In the genomic region with DNA sequence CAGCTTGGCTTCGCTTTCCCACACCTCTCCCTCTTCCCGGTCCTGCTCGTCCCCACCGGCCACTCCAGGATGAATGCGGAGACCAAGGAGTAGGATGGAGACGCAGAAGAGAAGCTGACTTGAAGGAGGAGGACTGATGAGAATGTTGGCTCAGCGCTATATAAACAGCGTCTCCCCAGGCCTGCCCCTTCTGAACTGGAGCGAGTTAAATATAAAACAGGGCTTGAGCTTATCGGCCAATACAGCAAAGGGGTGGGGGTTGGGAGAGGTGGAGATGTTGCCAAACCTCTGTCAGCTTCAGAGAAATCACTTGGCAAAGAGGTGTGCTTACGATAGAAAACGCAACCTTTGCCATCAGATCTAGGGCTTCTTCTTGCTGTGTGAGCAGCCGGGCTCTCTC, we compare ENCODE assay signal across 7 mouse cellular contexts. TPM values are rescaled to one million over a fixed set of nuclear protein-coding genes. Genes with fewer than 3 reads are reported as not detected.
DNase-seq lines count a peak whose midpoint lies in the region; ATAC-seq lines count a peak whose summit lies in the region.

A gene (minus strand): TSS at position 135 of the 400 bp plus-strand sequence.

- WGBS in kidney, embryonic 15.5 days, result 13% methylated on average over 13 of the region's 13 CpGs
- WGBS in forebrain, embryonic 11.5 days, result 73% methylated on average over 13 of the region's 13 CpGs

- peak within 1 kb of the TSS; percentile 64 for H3K4me2 ChIP-seq in kidney, embryonic 15.5 days
- no peak within 1 kb of the TSS for H3K4me2 ChIP-seq in forebrain, embryonic 11.5 days (ENCODE audit: low read depth, low read length, severe bottlenecking)

- no peaks in the 10 kb centered on the region for H3K36me3 ChIP-seq in kidney, embryonic 15.5 days
- no peaks in the 10 kb centered on the region for H3K36me3 ChIP-seq in forebrain, embryonic 11.5 days (ENCODE audit: control insufficient read depth, insufficient read depth, low read length)

- H3K4me3 ChIP-seq in kidney, embryonic 15.5 days (replicated peaks), result peak within 1 kb of the TSS; percentile 50
- no peak within 1 kb of the TSS for H3K4me3 ChIP-seq in forebrain, embryonic 11.5 days (ENCODE audit: low read depth, low read length)

- H3K27ac ChIP-seq in kidney, embryonic 15.5 days, result peak within 1 kb of the TSS; percentile 83
- no peak within 1 kb of the TSS for H3K27ac ChIP-seq in forebrain, embryonic 11.5 days (ENCODE audit: low read depth, low read length)

- ATAC-seq in kidney, embryonic 15.5 days (replicated peaks; ENCODE audit: low FRiP score), result peak; percentile 79
- no peak for ATAC-seq in forebrain, embryonic 11.5 days (replicated peaks; ENCODE audit: low FRiP score)

- no peaks in the 10 kb centered on the region for H3K27me3 ChIP-seq in kidney, embryonic 15.5 days
- H3K27me3 ChIP-seq in forebrain, embryonic 11.5 days (ENCODE audit: control insufficient read depth, insufficient read depth, low read length), result no peaks in the 10 kb centered on the region

- DNase-seq in urinary bladder, postnatal 36 days (ENCODE audit: low spot score in 2 of 2), result peak; percentile 23 to 62
- DNase-seq in urinary bladder, adult 2 months (ENCODE audit: low spot score), result no peak
- DNase-seq in heart, adult 18-20 months, result peak; percentile 74 to 77
- peak; percentile 67 for DNase-seq in lung, postnatal 14 days
- DNase-seq in forebrain, embryonic 11.5 days (ENCODE audit: low spot score), result no peak
- DNase-seq in spleen, postnatal 10 days (ENCODE audit: low spot score in 2 of 2), result no peak

- H3K4me1 ChIP-seq in kidney, embryonic 15.5 days, result peaks cover 33% of the 10 kb centered on the region
- no peaks in the 10 kb centered on the region for H3K4me1 ChIP-seq in forebrain, embryonic 11.5 days (replicated peaks; ENCODE audit: control insufficient read depth, insufficient read depth, low read length)

- peak within 1 kb of the TSS; percentile 33 for H3K9ac ChIP-seq in kidney, embryonic 15.5 days
- H3K9ac ChIP-seq in forebrain, embryonic 11.5 days (ENCODE audit: low read length), result no peak within 1 kb of the TSS

- no peaks in the 10 kb centered on the region for H3K9me3 ChIP-seq in kidney, embryonic 15.5 days (replicated peaks)
- H3K9me3 ChIP-seq in forebrain, embryonic 11.5 days (ENCODE audit: control insufficient read depth, low read length), result no peaks in the 10 kb centered on the region

RNA-seq across cellular contexts. Expression of the gene that starts here (rescaled TPM):
- 5.7 and 6.2 TPM in 2 replicates for polyA plus RNA-seq in urinary bladder, adult 2 months (2012; rRNA removed)
- total RNA-seq in heart, adult 18-20 months (2021), result 1 to 10 TPM; 5.5 to 6.5 TPM
- polyA plus RNA-seq in kidney, embryonic 15.5 days (2015; fragmentation: Nextera tagmentation; extraction: Ambion mirVana), result 82.5 and 82.7 TPM in 2 replicates
- polyA plus RNA-seq in forebrain, embryonic 11.5 days (2014; fragmentation: Nextera tagmentation; extraction: Ambion mirVana), result 0.24 and 0.39 TPM in 2 replicates

Comparison
In these comparisons a context has a peak if more than half of its experiments do, and no peak if none do; other contexts are left out.
1. RNA of the gene that starts here (polyA plus RNA-seq): 82.5 to 82.7 TPM in kidney, embryonic 15.5 days; 5.7 to 6.2 TPM in urinary bladder, adult 2 months and 0.24 to 0.39 TPM in forebrain, embryonic 11.5 days; every median in the first group is over 10 times any median in the second.
2. DNase-seq: peak in urinary bladder, postnatal 36 days (2 of 2), heart, adult 18-20 months (2 of 2) and lung, postnatal 14 days (single experiment); none in urinary bladder, adult 2 months (single experiment), forebrain, embryonic 11.5 days (single experiment) and spleen, postnatal 10 days (0 of 2).